Mouse (Mus musculus): ENCODE data around the gene Ddhd1.

GRCm38 (mm10) chr14:45661575-45661974 is 3.6 kb upstream of the Ddhd1 start:
- no peak for TF ChIP-seq CTCF (IDR thresholded peaks at IDR 0.05; ENCODE audit: low read depth)
- TF ChIP-seq EP300 (IDR thresholded peaks at IDR 0.05; ENCODE audit: low read depth), result no peak
